11 mouse cellular contexts compared by ENCODE assay signal in the genomic region with DNA sequence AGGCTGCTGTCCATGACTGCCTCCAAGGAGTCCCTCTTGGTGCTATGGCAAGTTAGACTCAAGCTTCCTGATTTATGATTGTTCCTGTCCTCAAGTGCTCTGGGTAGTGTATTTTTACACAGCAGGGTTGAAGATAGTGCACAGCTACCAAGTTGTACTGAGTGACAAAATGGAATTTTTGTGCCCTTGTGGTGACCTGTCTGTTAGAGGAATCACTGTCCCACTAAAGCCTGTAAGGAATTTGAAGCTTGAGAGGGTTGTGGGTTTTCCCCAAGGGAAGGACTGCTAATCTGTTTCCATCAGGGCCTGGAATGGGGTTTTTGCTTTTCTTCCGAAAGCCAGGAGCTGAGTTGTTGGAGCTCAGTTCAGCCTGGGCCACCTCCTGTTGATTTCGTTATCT.
"Had no signal": no experiment of that assay in that cellular context is flagged by ENCODE, and none has a peak within 500 bp of the region (broad histone marks: within the 10 kb centered on the region; RNA-seq: fewer than 3 reads in every experiment).

No protein-coding gene starts in this region.

- DNase-seq: kidney, postnatal 4 days; liver; lung, adult 18-20 months; right cerebral cortex, postnatal 14 days; thymus, adult 2 months; thymus, postnatal 25 days had no signal

- H3K4me1 ChIP-seq: limb, embryonic 12.5 days; midbrain, embryonic 13.5 days; stomach, embryonic 15.5 days had no signal

- H3K36me3 ChIP-seq: limb, embryonic 12.5 days; midbrain, embryonic 13.5 days; stomach, embryonic 15.5 days had no signal

- H3K27ac ChIP-seq: layer of hippocampus, adult 2 months; limb, embryonic 12.5 days; liver, embryonic 14.5 days; midbrain, embryonic 13.5 days; stomach, embryonic 15.5 days had no signal

- H3K27me3 ChIP-seq: limb, embryonic 12.5 days; midbrain, embryonic 13.5 days; stomach, embryonic 15.5 days had no signal

- H3K9me3 ChIP-seq: limb, embryonic 12.5 days; midbrain, embryonic 13.5 days; stomach, embryonic 15.5 days had no signal

- H3K4me3 ChIP-seq: layer of hippocampus, adult 2 months; limb, embryonic 12.5 days; midbrain, embryonic 13.5 days; stomach, embryonic 15.5 days had no signal

- ATAC-seq: midbrain, embryonic 13.5 days had no signal

- H3K4me2 ChIP-seq: limb, embryonic 12.5 days; midbrain, embryonic 13.5 days; stomach, embryonic 15.5 days had no signal

- H3K9ac ChIP-seq: limb, embryonic 12.5 days; liver, embryonic 14.5 days; midbrain, embryonic 13.5 days; stomach, embryonic 15.5 days had no signal
